Comparison of ENCODE assay signal across 8 mouse cellular contexts in genomic region chr10:67537151-67537994, GRCm38 (mm10). TPM values are rescaled to one million over a fixed set of nuclear protein-coding genes. Genes with fewer than 3 reads are reported as not detected.
DNase-seq lines count a peak whose midpoint lies in the region; ATAC-seq and TF ChIP-seq lines count a peak whose summit lies in the region.

No protein-coding gene starts in this region.

- peaks cover 25% of the 10 kb centered on the region for H3K4me1 ChIP-seq in erythroblast, embryonic 14.5 days (ENCODE audit: control insufficient read depth)
- peaks cover 44% of the 10 kb centered on the region for H3K4me1 ChIP-seq in heart, embryonic 13.5 days
- peaks cover 45% of the 10 kb centered on the region for H3K4me1 ChIP-seq in liver, embryonic 12.5 days
- H3K4me1 ChIP-seq in stomach, embryonic 15.5 days = peaks cover 35% of the 10 kb centered on the region

- H3ac ChIP-seq in C2C12 (ENCODE audit: control insufficient read depth, insufficient read length, low read depth) = peak overlapping the region; percentile 62

- H3K36me3 ChIP-seq in C2C12 (ENCODE audit: control insufficient read depth, insufficient read depth) = no peaks in the 10 kb centered on the region
- no peaks in the 10 kb centered on the region for H3K36me3 ChIP-seq in erythroblast, embryonic 14.5 days (ENCODE audit: control insufficient read depth)
- H3K36me3 ChIP-seq in heart, embryonic 13.5 days = 0 out of 2 replicates have a peak, but pooled peaks cover under 1% of the 10 kb centered on the region
- no peaks in the 10 kb centered on the region for H3K36me3 ChIP-seq in liver, embryonic 12.5 days
- no peaks in the 10 kb centered on the region for H3K36me3 ChIP-seq in stomach, embryonic 15.5 days

- peak overlapping the region; percentile 71 for H3K27ac ChIP-seq in heart, embryonic 13.5 days (replicated peaks)
- H3K27ac ChIP-seq in liver, embryonic 12.5 days = no peak overlapping the region
- H3K27ac ChIP-seq in stomach, embryonic 15.5 days = peak overlapping the region; percentile 83

- H3K27me3 ChIP-seq in C2C12 (ENCODE audit: control insufficient read depth, insufficient read depth, insufficient read length) = no peaks in the 10 kb centered on the region
- H3K27me3 ChIP-seq in erythroblast, embryonic 14.5 days (ENCODE audit: control insufficient read depth) = peaks cover 97% of the 10 kb centered on the region
- H3K27me3 ChIP-seq in heart, embryonic 13.5 days (replicated peaks) = peaks cover 88% of the 10 kb centered on the region
- H3K27me3 ChIP-seq in liver, embryonic 12.5 days (replicated peaks) = peaks cover 99% of the 10 kb centered on the region
- peaks cover 72% of the 10 kb centered on the region for H3K27me3 ChIP-seq in stomach, embryonic 15.5 days (replicated peaks)

- DNase-seq in brain, embryonic 14.5 days (ENCODE audit: low read depth) = peak; percentile 95
- peak; percentile 94 for DNase-seq in kidney, postnatal 10 days
- peak; percentile 94 for DNase-seq in natural killer cell, adult 2 months (ENCODE audit: low spot score in 2 of 2)

- no peak for TF ChIP-seq POLR2A in brain, embryonic 14.5 days (IDR thresholded peaks at IDR 0.05; ENCODE audit: borderline replicate concordance, extremely low read depth, insufficient read depth, insufficient read length, poor library complexity, severe bottlenecking)

- no peak for TF ChIP-seq CTCF in C2C12 (IDR thresholded peaks at IDR 0.05; ENCODE audit: control insufficient read depth, insufficient read depth, insufficient read length)
- TF ChIP-seq CTCF in brain, embryonic 14.5 days (IDR thresholded peaks at IDR 0.05; ENCODE audit: borderline replicate concordance, extremely low read depth, insufficient read depth, insufficient read length) = no peak

- no peaks in the 10 kb centered on the region for H3K79me3 ChIP-seq in C2C12 (ENCODE audit: low read depth)

- under 1% methylated on average over 51 of the region's 51 CpGs for WGBS in heart, embryonic 13.5 days
- WGBS in liver, embryonic 12.5 days (ENCODE audit: insufficient replicate concordance) = under 1% methylated on average over 51 of the region's 51 CpGs
- under 1% methylated on average over 51 of the region's 51 CpGs for WGBS in stomach, embryonic 15.5 days

- peak overlapping the region; percentile 98 for H3K4me2 ChIP-seq in heart, embryonic 13.5 days
- peak overlapping the region; percentile 94 for H3K4me2 ChIP-seq in liver, embryonic 12.5 days
- peak overlapping the region; percentile 99 for H3K4me2 ChIP-seq in stomach, embryonic 15.5 days

- peak overlapping the region; percentile 47 for H3K4me3 ChIP-seq in C2C12 (ENCODE audit: insufficient read depth, poor library complexity, severe bottlenecking)
- H3K4me3 ChIP-seq in erythroblast, embryonic 14.5 days (replicated peaks) = peak overlapping the region; percentile 65
- H3K4me3 ChIP-seq in heart, embryonic 13.5 days = peak overlapping the region; percentile 68
- peak overlapping the region; percentile 72 for H3K4me3 ChIP-seq in liver, embryonic 12.5 days
- peak overlapping the region; percentile 68 for H3K4me3 ChIP-seq in stomach, embryonic 15.5 days (replicated peaks)

- H3K79me2 ChIP-seq in C2C12 (ENCODE audit: control insufficient read depth, insufficient read depth) = no peaks in the 10 kb centered on the region

- peak; percentile 77 for ATAC-seq in heart, embryonic 13.5 days (ENCODE audit: extremely low read depth, insufficient number of reproducible peaks, low FRiP score, low TSS enrichment)
- peak; percentile 89 for ATAC-seq in liver, embryonic 12.5 days
- peak; percentile 86 for ATAC-seq in stomach, embryonic 15.5 days (ENCODE audit: insufficient read depth, low FRiP score, low read depth)

- peak overlapping the region; percentile 81 for H3K9ac ChIP-seq in heart, embryonic 13.5 days
- H3K9ac ChIP-seq in liver, embryonic 12.5 days = peak overlapping the region; percentile 68
- no peak overlapping the region; the same call in 1 of the 2 replicates for H3K9ac ChIP-seq in stomach, embryonic 15.5 days

- H3K9me3 ChIP-seq in erythroblast, embryonic 14.5 days (ENCODE audit: control insufficient read depth, low read length) = peaks cover 6% of the 10 kb centered on the region; the same call in 1 of the 2 replicates
- no peaks in the 10 kb centered on the region for H3K9me3 ChIP-seq in heart, embryonic 13.5 days
- no peaks in the 10 kb centered on the region for H3K9me3 ChIP-seq in liver, embryonic 12.5 days (replicated peaks)
- no peaks in the 10 kb centered on the region for H3K9me3 ChIP-seq in stomach, embryonic 15.5 days

TF ChIP-seq in C2C12, 6 proteins besides CTCF, POLR2A, EP300 and RAD21:
- TF ChIP-seq MYOD1 (IDR thresholded peaks at IDR 0.05; ENCODE audit: control insufficient read depth, insufficient read length, low read depth) = no peak
- no peak for TF ChIP-seq FOSL1 (IDR thresholded peaks at IDR 0.05; ENCODE audit: insufficient read depth, low read length, poor library complexity, severe bottlenecking)
- no peak for TF ChIP-seq MAX (IDR thresholded peaks at IDR 0.05)
- peak; percentile 90 for TF ChIP-seq USF1 (IDR thresholded peaks at IDR 0.05; ENCODE audit: low read depth)
- no peak for TF ChIP-seq MYOG (IDR thresholded peaks at IDR 0.05; ENCODE audit: control insufficient read depth, extremely low read depth, insufficient read length)
- no peak for TF ChIP-seq CEBPB (IDR thresholded peaks at IDR 0.05; ENCODE audit: low read depth)
TF ChIP-seq in C2C12: peak in this region for 1.

RNA-seq across cellular contexts. Expression of gene Egr2, which starts 2.1 kb away (rescaled TPM):
- polyA plus RNA-seq in C2C12 (2012; fragmentation: generic; extraction: Trizol) = 4.2 TPM
- 0.39 and 1.4 TPM in 2 replicates for polyA plus RNA-seq in brain, embryonic 14.5 days (2012; rRNA removed)
- polyA plus RNA-seq in erythroblast, embryonic 14.5 days (2012) = 0.12 TPM in 1 of 2 replicates, not detected in the other
- polyA plus RNA-seq in heart, embryonic 13.5 days (2015; fragmentation: Nextera tagmentation; extraction: Ambion mirVana) = 0.73 and 1.4 TPM in 2 replicates
- polyA plus RNA-seq in liver, embryonic 12.5 days (2016; fragmentation: Nextera tagmentation; extraction: Ambion mirVana) = 0.11 TPM in 1 of 2 replicates, not detected in the other
- polyA plus RNA-seq in stomach, embryonic 15.5 days (2015; fragmentation: Nextera tagmentation; extraction: Ambion mirVana) = 0.18 and 0.27 TPM in 2 replicates

RNA-seq across cellular contexts. Expression of gene Ado, which starts 11.4 kb away (rescaled TPM):
- polyA plus RNA-seq in C2C12 (2012; fragmentation: generic; extraction: Trizol) = 26.3 TPM
- 15.7 and 24.8 TPM in 2 replicates for polyA plus RNA-seq in brain, embryonic 14.5 days (2012; rRNA removed)
- 0.78 and 0.90 TPM in 2 replicates for polyA plus RNA-seq in erythroblast, embryonic 14.5 days (2012)
- 42.8 and 43.2 TPM in 2 replicates for polyA plus RNA-seq in heart, embryonic 13.5 days (2015; fragmentation: Nextera tagmentation; extraction: Ambion mirVana)
- polyA plus RNA-seq in liver, embryonic 12.5 days (2016; fragmentation: Nextera tagmentation; extraction: Ambion mirVana) = 26.0 and 27.2 TPM in 2 replicates
- polyA plus RNA-seq in stomach, embryonic 15.5 days (2015; fragmentation: Nextera tagmentation; extraction: Ambion mirVana) = 55.5 and 55.8 TPM in 2 replicates
